Mouse (Mus musculus): ENCODE data around the gene Asic2. TPM values are rescaled to one million over a fixed set of nuclear protein-coding genes. Genes with fewer than 3 reads are reported as not detected.

The Asic2 gene
- polyA plus RNA-seq, 1 experiment: 1.2 TPM

DNA sequence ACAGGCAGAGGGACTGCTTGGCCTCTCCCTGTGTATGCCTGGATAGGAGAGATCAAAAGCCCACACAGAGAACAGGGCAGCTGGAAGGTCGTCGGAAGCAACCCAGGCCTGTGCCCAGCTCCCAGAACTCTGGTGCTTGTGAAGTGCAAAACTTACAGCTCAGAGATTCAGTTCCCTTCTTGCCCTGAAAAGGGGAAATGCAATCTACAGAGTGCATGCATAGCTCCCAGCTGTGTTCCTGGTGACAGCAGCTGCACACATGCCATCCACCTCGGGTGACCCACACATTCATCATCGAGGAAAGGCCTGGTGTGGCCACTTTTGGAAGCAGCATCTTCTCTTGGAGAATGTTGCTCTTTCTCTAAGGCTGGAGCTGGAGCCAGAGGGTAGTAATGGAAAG lies 13.9 kb downstream of the Asic2 start:
- DNase-seq (ENCODE audit: low spot score): no peak

DNA sequence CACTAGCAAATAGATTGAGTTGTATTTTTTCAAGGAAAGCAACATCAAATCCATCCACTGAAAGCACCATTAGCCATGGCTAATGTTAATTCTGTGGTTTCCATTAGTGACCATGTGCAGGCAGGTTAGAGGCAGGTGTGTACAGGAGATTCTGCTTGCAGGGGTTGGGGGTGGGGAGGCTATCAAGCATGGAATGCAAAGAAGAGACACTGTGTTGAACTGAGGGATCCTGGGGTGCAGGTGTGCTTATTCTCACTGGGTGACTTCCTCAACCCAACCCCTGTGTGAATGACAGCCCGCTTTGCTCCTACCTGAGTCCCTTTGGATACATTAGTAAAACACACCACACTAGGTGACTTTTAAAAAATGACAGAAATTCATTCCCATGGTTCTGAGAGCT lies 20.2 kb downstream of the Asic2 start:
- no peak for DNase-seq (ENCODE audit: low spot score)

DNA sequence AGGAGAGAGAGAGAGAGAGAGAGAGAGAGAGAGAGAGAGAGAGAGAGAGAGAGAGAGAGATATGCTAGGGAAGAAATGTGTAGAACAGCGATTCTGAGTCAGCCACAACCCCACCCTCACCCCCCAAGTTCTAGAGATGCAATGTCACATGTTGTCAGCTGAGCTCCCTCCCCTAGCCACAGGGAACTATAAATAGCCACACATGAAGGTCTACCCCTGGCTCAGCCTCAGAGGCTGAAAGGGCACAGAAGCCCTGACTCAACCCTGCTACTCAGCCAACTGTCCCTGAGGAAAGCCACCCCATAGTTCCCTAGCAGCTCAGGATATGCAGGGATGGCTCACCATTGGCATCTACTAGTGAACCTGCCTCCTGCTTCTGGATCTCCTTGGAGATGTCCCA lies 26.1 kb downstream of the Asic2 start:
- no peak for DNase-seq (ENCODE audit: low spot score)

DNA sequence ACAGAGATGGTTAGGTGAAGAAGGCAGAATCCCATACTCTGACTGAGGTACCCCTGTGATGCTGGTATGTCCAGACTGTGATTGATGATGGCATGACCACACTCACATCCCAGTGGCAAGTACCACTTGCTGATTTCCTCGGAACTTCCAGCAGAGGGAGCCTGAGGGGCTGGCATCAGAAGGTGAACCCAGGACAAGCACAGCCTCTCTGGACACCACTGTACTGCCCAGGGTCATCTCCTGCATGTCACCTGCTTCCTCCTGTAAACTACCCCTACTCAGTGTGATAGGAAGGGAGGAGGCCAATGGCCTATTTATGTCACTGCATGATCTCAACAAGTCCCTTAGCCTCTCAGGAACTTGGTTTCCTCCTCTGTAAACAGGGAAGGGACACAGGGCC lies 27.3 kb downstream of the Asic2 start:
- no peak for DNase-seq (ENCODE audit: low spot score)

DNA sequence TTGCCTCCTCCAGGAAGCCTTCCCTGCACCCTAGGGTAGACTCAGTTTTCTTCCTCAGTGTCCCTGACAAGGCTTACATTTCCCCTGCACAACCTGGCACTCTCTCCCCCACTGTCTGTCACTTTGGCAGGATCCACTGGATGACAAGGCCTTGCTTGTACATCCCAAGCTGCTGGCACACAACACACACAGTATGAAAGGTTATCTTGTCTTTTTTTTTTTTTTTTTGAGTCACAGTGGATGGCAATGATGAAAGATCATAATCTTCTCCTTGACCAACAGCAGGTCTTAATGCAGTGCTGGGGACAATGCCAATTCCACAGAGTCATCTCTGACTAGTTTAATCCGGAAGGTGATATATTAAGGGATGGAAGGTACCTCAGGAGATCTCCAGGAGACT lies 30.7 kb downstream of the Asic2 start:
- DNase-seq (ENCODE audit: low spot score): no peak

DNA sequence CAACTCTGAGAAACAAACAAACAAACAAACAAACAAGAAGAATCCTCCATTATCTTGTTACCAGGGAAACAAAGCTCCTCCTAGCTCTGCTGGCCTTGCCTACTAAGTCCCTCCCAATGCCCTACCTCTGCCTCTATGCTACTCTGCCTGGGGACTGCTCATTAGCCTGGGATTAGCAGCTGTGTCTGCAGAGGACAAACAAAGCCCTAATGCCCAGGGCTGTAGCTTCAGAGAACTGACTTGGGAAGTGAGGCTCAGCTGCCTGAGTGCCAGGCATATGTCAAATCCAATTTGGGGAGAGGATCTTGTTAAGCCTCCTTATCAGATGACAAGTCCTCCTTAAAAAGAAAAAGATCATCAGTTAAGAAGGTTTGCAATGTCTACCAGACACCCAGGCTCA lies 41.9 kb downstream of the Asic2 start:
- no peak for DNase-seq (ENCODE audit: low spot score)

DNA sequence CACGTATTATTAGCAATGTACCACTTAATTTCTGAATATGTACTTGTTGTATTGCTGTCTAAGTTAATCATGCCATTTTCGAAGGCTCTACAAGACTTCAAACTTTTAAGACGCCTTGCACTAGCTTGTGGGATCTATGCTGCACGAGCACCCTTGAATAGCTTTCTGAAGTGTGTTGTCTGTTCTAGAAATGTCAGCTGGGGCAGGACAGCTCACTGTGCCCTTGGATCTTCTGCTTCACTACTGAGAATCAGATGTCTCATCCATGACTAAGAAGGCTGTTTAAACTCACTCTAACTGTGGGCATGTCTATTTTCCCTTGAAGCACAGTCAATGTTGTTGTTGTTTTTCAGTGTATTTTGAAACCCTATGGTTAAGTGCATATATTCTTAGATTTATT lies 44.6 kb downstream of the Asic2 start:
- DNase-seq (ENCODE audit: low spot score): no peak

DNA sequence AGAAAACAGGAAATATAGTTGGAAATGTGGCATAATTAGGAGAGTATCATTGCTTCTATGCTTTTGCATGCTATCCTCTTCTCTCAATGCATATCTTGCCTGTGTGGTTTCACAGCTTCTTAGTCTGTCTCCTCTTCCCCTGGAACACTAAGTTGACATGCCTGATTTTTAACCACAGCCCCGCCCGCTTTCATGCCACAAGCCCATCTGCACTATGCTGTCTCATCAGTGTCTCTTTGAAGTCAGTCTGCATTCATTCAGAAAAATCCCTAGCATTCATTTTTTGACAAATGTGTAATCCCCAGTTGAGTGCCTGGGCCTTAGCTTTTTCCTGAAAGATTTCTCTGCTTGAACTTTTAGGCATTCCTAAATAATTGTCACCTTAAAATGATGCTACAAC lies 45.2 kb downstream of the Asic2 start:
- DNase-seq (ENCODE audit: low spot score): no peak

DNA sequence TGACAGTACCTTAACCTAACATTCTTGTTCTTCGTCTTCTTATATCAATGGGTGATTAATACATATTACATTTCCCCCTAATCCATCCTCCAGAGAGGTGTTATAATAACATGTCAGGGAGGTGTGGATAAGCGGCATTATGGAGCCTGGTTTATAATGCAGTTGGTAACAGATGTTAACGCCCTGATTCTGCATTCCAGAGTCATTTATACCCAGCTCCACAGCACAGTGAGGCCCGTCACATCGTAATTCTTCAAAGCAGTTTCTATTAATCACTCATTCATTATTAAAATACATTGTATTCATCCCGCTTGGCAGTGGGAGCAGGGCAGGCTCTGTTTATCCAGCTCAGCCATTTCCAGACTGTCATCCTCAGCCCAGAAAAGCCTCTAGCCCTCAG lies 52.8 kb downstream of the Asic2 start:
- no peak for DNase-seq (ENCODE audit: low spot score)

DNA sequence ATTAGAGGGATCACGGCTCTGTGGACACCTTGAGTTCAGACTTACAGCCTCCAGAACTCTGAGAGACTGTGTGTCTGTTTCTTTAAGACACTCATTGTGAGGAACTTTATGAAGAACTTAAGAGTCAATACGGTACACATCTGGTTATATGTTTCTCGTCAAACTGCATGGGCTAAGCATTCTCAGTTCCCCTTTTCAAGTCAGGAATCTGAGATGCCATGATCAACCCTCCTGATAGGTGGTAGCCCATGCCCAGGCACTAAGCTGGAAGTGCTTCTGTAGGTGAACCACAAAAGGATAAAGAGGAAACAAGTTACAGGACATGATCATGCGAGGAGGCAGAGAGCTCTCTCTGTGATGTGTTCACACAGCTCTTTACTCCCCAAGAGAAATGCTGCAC lies 55.2 kb downstream of the Asic2 start:
- no peak for DNase-seq (ENCODE audit: low spot score)

DNA sequence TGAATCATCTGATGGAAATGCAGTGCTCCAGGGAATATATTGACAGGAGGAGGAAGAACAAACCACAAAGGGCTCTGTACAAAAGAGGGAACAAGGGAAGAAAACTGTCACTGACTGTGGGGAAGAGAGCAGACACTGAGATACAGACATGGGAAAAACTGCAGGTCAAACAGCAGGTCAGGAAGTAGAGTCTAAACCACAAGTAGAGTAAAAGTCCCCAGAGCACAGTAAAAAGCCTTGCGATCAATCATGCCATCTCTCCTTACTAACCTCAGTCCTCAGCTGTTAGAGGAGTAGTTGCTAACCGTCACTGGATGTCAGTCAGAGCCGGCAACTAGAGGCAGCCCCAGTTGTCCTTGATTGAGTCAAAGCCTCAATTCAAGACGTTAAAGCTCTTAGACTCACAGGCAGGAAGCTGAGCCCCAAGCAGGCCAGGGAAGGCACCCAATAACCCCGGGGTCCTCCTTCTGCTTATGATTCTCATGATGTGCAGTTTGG lies 58.8 kb downstream of the Asic2 start:
- no peak for DNase-seq (ENCODE audit: low spot score)

DNA sequence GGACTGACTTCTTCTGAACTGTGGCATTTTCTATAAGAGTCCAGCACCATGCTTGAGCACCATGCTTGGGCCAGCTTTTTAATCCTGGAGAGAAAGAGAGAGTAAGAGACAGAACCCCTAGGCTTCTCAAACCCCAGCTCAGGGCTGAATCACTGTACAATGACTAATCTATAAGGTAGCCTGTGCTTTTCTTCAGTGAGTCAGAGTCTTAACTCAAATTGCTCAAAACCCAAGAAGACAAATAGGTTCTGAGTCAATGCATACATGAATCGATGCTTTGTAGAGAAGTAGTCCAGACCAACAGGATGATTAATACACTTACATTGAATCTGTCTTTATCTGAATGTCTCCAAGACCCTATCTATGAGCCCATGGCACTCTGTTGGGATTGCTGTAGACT lies 59.5 kb downstream of the Asic2 start:
- no peak for DNase-seq (ENCODE audit: low spot score)

DNA sequence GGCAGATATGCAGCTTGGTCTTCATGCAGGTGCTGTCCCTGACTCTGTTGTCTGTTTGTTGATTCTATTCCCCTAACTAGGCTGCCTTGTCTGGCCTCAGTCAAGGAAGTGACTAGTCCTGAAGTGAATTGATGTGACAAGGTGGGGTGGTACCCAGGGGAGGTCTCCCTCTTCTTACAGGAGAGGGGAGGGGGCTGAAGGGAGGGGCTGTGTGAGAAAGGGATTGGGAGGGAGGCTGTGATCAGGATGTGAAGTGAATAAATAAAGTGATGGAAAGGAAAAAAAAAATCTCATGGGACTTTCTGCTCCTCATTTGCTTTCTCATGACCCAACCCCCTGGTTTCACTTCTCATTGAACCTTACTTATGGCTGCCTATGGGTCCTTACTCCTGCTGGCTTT lies 65.9 kb downstream of the Asic2 start:
- DNase-seq (ENCODE audit: low spot score): no peak

DNA sequence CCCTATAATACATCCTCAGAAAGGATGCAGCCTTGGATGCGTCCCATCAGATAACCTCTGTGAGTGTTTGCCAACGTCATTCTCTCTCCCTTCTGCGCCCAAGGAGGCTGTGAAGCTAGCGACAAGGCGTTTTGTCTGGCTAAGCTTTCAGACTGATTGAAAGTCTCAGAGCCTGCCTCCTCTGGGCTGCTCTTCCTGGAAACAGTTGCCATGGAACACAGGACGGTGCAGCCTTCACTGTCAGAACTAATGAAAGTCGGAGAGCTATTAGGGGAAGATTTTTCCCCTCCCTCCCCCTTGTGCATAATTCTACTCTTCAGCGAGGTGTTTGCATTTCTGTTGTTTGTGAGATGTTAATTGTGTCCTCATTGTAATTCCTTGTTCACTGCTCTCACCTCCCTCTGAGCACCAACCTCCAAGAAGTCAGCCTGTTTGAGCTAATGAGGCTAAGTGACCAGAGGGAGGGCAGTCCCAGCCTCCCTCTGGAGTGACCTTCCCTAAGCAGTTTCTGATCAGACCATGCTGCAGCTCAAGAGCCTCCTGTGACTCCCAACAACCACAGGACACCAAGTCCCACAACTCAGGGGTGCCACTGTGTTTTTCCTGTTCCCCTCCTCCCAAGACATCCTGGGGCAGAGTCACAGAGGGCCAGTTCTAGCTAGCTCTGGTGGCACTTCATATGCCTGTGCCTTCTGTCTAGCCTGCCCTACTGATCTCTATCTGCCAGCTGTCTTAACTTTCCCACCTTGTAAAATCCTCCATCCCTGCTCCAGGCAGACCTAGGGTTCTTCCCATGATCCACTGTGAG lies 70.5 kb downstream of the Asic2 start:
- DNase-seq (ENCODE audit: low spot score): no peak

DNA sequence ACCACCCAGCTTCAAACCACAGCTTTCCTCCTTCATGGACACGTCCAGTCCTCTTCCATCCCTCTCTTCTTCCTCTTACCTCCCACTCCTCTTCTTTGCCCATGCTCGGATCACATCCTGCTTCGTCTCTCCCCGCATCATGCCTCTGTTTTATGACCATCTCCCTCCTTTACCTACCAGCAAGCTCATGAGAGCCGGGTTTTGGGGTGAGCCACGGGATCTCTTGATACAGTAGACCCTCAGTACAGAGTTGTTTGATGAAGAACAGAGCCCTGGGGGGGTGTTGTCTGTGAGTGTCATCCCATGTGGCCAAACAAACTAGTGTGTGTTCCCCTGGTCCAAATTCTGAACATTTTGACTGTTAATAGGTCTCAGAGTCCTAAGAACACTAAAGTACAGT lies 71.7 kb downstream of the Asic2 start:
- no peak for DNase-seq (ENCODE audit: low spot score)

DNA sequence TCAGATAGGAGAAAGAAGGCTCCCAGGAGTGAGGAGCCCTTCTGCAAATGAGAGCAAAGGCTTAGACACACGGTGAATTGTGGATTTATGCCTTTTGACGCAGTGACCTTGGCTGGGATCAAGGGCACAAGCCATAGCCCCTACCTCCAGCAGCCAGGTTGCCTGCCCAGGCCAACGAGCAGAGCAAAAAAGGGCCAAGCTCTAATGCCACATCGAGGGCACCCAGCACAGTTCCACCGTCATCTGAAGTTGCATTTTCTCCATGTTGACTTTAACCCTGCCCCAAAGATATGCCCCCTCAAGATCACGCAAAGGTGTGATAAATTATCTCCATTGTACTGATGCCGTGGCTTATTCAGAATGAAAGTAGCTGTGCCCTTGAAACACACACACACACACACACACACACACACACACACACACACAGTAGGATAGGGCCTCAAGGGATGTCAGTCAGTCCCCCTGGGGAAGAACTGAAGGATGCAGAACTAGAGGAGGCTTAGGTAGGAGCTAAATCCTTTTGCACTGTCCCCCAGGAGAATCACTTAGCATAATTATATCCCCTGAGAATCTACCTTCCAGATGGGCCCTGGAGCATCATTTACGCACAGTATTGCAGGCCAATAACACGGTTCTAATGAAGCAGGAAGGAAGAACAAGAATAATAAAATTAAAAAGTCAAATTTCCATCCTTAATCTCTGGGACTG lies 96.6 kb downstream of the Asic2 start:
- no peak for DNase-seq (ENCODE audit: low spot score)

DNA sequence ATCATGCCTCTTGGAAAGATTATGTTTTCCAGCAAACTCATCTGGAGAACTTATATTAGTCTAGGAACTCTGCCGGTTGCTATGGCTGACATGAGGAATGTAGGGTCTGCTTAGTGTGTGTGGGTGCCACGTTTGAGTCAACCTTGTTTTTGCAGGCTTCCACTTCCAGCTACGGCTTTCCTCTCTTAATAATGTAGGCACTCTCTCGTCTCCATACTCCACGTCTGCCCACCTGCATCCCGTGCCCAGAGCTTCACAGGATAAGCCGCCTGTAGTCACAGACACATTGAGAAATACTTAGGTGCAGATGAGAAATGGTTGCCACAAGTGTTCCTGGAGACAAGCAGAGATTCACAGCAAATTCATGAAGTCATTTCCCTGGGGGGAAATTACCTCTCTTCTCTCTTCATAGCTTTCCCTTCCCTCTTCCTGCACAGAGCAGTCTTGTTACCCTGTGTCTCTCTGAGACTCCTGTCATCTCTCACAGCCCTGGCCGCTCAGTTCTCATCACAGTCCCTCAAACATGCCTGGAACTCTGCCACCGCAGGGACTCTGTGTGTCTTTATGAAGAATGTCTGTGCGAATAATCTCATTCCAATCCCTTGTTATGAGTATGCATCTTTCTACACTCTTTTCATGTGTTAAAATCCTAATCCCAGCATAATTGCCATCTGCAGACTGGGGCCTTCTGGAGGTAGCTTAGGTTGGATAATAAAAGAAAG lies 102.4 kb downstream of the Asic2 start:
- DNase-seq (ENCODE audit: low spot score): no peak

DNA sequence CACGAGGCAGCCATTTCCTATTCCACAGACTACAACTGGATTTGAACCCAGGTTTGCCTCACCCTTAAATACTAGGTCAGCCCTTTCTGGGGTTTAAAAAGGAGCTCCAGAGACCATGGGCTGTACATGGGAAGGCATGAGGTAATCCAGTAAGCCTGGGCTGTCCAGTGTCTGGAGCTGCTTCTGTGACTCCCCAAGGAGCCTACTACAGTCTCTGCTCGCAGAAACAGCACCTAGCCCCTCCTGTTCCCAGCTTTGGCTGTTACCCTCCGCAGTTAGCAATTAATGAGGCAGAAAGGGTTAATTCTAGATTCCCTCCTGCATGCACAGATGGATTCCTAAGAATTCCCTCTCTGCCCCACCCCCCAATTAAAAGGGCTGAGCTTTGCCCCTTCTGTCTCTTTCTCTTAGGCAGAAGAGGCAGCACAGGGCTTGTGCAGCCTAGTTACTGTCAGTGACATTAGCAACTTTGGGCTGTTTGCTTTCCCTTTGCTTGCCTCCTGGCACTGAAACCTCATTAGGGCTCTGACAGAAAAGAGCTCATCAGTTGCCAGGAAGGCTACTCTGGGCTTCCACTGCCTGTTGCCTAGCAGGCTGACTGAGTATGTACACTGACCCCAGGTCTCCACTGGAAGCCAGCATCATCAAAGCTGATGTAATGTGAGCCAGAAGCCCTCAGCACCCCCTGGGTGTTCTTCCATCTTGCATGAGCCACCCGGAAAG lies 107.8 kb downstream of the Asic2 start, which contains the start of gene 5530401A14Rik:
Gene 5530401A14Rik (plus strand): TSS at position 424 of the 723 bp plus-strand sequence.
- no peak for DNase-seq (ENCODE audit: low spot score)

DNA sequence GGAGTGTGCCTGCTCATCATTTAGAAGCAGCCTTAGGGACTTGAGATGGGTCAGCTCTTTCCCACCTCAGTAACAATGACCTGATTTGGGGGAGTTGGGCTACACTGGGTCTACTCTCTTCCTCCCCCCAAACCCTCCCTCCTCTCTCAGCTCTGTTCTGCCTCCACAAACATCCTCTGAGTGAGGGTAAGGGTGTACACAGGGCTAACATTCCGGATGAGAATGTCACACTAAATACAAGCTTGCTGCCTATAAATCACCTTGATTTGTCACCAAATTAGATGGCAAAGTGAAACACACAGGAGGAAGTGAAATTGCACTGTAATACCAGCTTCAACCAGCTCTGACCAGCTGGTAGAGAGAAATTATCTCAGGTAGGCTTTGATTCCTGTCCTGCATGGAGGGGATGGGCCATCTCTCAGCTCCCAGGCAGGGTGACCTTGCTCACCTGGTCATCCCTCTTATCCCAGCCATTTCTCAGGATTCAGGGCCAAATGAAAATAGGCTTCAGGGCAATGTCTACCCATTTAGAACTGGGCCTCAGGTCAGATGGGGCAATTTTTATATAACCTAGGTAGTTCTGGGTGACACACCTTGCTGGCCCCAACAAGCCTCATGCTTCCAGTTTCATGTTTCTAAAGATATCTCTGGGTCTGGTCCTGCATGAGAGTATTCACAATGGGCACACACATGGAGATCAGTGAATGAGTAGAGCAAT lies 120.3 kb downstream of the Asic2 start:
- DNase-seq (ENCODE audit: low spot score): no peak

DNA sequence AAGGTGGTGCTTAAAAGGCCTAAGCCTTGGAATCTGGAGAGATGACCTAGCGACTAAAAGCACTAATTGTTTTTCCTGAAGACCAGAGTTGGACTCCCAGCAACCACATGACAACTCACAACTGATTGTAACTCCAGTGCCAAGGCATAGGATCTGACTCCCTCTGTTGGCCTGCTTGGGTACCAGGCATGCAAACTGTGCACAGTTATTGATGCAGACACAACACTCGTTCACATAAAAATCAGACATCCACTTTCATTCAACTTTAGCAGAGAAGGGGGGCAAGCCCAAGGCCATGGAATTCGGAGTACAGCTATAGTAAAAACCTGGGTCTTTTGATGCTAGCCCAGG lies 122.6 kb downstream of the Asic2 start:
- no peak for DNase-seq (ENCODE audit: low spot score)

DNA sequence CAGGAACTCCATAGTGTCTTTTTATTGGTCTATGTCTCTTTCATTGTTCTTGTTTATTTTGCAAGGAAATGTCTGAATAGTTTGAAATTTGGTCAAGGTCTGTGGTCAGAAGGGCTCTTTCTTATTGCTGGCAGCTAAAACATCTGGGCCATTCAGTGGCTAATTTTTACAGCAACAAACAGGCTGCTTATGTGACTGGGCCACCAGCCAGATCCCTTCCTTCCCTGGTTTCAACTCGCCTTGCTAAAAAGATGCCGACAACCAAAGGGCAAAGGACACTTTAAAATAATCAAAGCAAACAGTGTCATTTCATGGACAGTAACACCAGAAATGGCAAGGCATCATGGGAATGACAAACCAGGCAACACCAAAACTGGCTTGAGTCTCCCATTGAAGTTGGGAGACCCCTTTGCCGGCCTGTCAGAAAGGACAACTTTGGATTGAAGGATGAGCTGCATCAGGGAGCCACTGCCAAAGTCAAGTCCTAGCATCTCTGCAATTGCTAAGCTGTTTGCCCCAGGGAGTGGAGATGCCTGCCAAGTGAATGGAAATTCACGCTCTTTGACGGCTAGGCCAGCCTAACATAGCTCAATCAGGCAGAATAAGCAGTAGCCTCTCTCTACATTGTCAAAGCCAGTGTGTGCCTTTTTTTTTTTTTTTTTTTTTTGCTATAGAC lies 123.1 kb downstream of the Asic2 start:
- DNase-seq (ENCODE audit: low spot score): no peak

Data from urinary bladder, adult 2 months (tissue).